Mouse (Mus musculus) frontal cortex, adult 2 months (tissue): ENCODE data around the gene Atp5l. TPM values are rescaled to one million over a fixed set of nuclear protein-coding genes. Genes with fewer than 3 reads are reported as not detected.

Source experiments
- DNase-seq, 2 experiments: peaks; one replicate each; pipeline ENCODE4 v3.0.0; 2022; ENCODE audit warnings: low spot score in 1 of 2; ENCODE audit errors: extremely low spot score in 1 of 2
- polyA plus RNA-seq: library from polyadenylated mRNA; depleted of rRNA; stranded (reverse); fragments of >200 nt; gene quantifications from 2 replicates; pipeline ENCODE4 v1.2.3, GENCODE M21; 2012; rRNA removed

Atp5l gene
- polyA plus RNA-seq, 1 experiment = 723 TPM

DNA sequence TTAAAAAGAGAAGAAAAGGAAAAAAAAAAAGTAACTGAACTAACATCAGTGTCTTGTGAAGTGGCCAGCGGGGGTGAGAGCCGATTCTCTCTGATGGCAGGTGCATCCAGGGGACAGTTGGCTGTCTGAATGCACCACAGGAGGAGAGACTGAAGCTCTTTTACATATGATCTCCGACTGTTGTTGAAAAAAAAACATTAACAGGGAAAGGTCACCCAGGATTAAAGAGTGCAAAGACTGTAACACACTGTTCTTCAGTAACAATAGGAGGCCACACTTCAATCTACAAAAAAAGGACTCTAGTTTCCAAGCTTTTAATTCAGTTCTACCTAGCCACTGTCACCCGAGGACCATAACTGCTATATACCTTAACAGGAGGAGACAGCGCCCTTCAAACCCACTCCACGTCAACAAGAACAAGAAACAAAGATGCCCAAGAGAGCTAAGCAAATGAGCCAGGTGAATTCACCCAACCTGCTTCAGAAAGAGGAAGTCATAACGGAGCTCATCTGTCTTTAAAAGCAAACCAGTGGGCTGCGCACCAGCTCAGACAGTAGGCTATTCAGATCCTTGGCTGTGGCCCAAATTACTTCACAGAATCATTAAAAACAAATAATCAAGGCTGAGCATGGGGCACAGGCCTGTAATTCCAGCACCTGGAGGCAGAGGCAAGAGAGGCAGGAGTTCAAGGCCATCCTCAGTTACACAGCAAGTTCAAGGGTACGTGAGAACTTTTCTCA lies 53.9 kb downstream of the Atp5l start:
- DNase-seq = no peak

Other genes with a start within 250 kb of the Atp5l start
- gene Treh, start 247.5 kb downstream of the Atp5l start, polyA plus RNA-seq = 0.16 and 0.17 TPM in 2 replicates
- gene Phldb1, start 185.5 kb downstream of the Atp5l start, polyA plus RNA-seq = 138 and 146 TPM in 2 replicates
- 55.6 and 57.7 TPM in 2 replicates for gene Arcn1, start 152.9 kb downstream of the Atp5l start, polyA plus RNA-seq
- 90.9 and 96.6 TPM in 2 replicates for gene Ift46, start 152.8 kb downstream of the Atp5l start, polyA plus RNA-seq
- gene Tmem25, start 121.4 kb downstream of the Atp5l start, polyA plus RNA-seq = 87.8 and 89.6 TPM in 2 replicates
- 0.88 and 1.4 TPM in 2 replicates for gene Ttc36, start 117.7 kb downstream of the Atp5l start, polyA plus RNA-seq
- 29.9 and 32.5 TPM in 2 replicates for gene Kmt2a, start 39.4 kb downstream of the Atp5l start, polyA plus RNA-seq
- gene Ube4a, start 44.9 kb upstream of the Atp5l start, polyA plus RNA-seq = 25.3 and 27.4 TPM in 2 replicates
- gene Cd3g, start 59.7 kb upstream of the Atp5l start, polyA plus RNA-seq = 0.13 TPM in 1 of 2 replicates, not detected in the other
- 0.06 TPM in 1 of 2 replicates, not detected in the other for gene Cd3d, start 61.0 kb upstream of the Atp5l start, polyA plus RNA-seq
- 0.08 and 0.13 TPM in 2 replicates for gene Cd3e, start 88.9 kb upstream of the Atp5l start, polyA plus RNA-seq
- gene Mpzl2, start 119.1 kb upstream of the Atp5l start, polyA plus RNA-seq = 2.1 and 2.8 TPM in 2 replicates
- gene Mpzl3, start 134.4 kb upstream of the Atp5l start, polyA plus RNA-seq = 2.0 and 2.1 TPM in 2 replicates
- gene Jaml, start 158.4 kb upstream of the Atp5l start, polyA plus RNA-seq = 0.32 and 0.59 TPM in 2 replicates
- 82.9 and 83.5 TPM in 2 replicates for gene Scn2b, start 197.0 kb upstream of the Atp5l start, polyA plus RNA-seq
- 17.4 and 32.4 TPM in 2 replicates for gene Scn4b, start 217.7 kb upstream of the Atp5l start, polyA plus RNA-seq